Mouse (Mus musculus) embryonic fibroblast, embryonic 13.5 days (primary cell): ENCODE measurements around the gene Dbndd1.

Source experiments
- CTCF ChIP-seq: IDR thresholded peaks from 2 replicates; pipeline ENCODE4 v1.5.1; 2011; ENCODE audit warnings: mild to moderate bottlenecking, control low read depth, low read length, moderate library complexity, borderline replicate concordance; ENCODE audit not compliant: insufficient read depth
- POLR2A ChIP-seq: IDR thresholded peaks from 2 replicates; pipeline ENCODE4 v1.6.1; 2011; ENCODE audit warnings: low read depth, mild to moderate bottlenecking, control low read depth, low read length, moderate library complexity

- TF ChIP-seq CTCF (no peak), POLR2A (no peak)
Measured at GRCm38 (mm10) chr8:123536990-123537380, 21.7 kb upstream of the Dbndd1 start.
